Mouse (Mus musculus) neutrophil, adult 5-6 weeks (primary cell): ENCODE measurements around the gene Cep164. TPM values are rescaled to one million over a fixed set of nuclear protein-coding genes. Genes with fewer than 3 reads are reported as not detected.
"Not testable (repeated sequence)": the region's sequence is repeated elsewhere in the genome, so short reads cannot be mapped to it uniquely, and the experiment has no call there.

ENCODE experiments used
- ATAC-seq: fragments of 151-379, 151-347 bp; 2 replicates; pipeline ENCODE4 v1.8.0; 2017; ENCODE audit warnings: mild to moderate bottlenecking, moderate TSS enrichment; ENCODE audit not compliant: insufficient number of reproducible peaks, poor library complexity, low FRiP score, severe bottlenecking; ENCODE audit errors: extremely low read depth
- total RNA-seq: library from RNA; stranded (forward); fragments of 200-1000 nt; gene quantifications from 2 replicates; pipeline ENCODE4 v1.2.3, GENCODE M21; 2017

The Cep164 gene
- total RNA-seq, 1 experiment from 2014 or later: 20.1 TPM

- no peak for ATAC-seq
Observed at GRCm38 (mm10) chr9:45795722-45796121, 32.8 kb downstream of the Cep164 start.

GRCm38 (mm10) chr9:45793697-45794096 lies 34.8 kb downstream of the Cep164 start:
- ATAC-seq: no peak

- no peak for ATAC-seq
Observed at GRCm38 (mm10) chr9:45792235-45792634, 36.3 kb downstream of the Cep164 start.

- ATAC-seq: no peak
Observed at GRCm38 (mm10) chr9:45791456-45792142, 36.9 kb downstream of the Cep164 start.

GRCm38 (mm10) chr9:45788405-45788804 lies 40.1 kb downstream of the Cep164 start:
- no peak for ATAC-seq

GRCm38 (mm10) chr9:45787547-45787946 lies 40.9 kb downstream of the Cep164 start:
- ATAC-seq: no peak

GRCm38 (mm10) chr9:45787071-45787470 lies 41.4 kb downstream of the Cep164 start:
- no peak for ATAC-seq

GRCm38 (mm10) chr9:45783249-45784069 lies 45.0 kb downstream of the Cep164 start:
- no peak for ATAC-seq

- ATAC-seq: no peak
Observed at GRCm38 (mm10) chr9:45779201-45779600, 49.3 kb downstream of the Cep164 start.

GRCm38 (mm10) chr9:45776176-45776575 lies 52.3 kb downstream of the Cep164 start:
- ATAC-seq: not testable (repeated sequence)

- no peak for ATAC-seq
Observed at GRCm38 (mm10) chr9:45774088-45774487, 54.4 kb downstream of the Cep164 start.

- ATAC-seq: no peak
Observed at GRCm38 (mm10) chr9:45769596-45769995, 58.9 kb downstream of the Cep164 start.

GRCm38 (mm10) chr9:45768421-45768820 lies 60.1 kb downstream of the Cep164 start:
- ATAC-seq: no peak

- ATAC-seq: no peak
Observed at GRCm38 (mm10) chr9:45767155-45767554, 61.3 kb downstream of the Cep164 start.

GRCm38 (mm10) chr9:45766195-45766594 lies 62.3 kb downstream of the Cep164 start:
- ATAC-seq: no peak

- ATAC-seq: no peak
Observed at GRCm38 (mm10) chr9:45754452-45755091, 73.9 kb downstream of the Cep164 start.

- ATAC-seq: no peak
Observed at GRCm38 (mm10) chr9:45749917-45750316, 78.6 kb downstream of the Cep164 start.

- ATAC-seq: no peak
Observed at GRCm38 (mm10) chr9:45745451-45745850, 83.0 kb downstream of the Cep164 start.

GRCm38 (mm10) chr9:45740584-45740980 lies 87.9 kb downstream of the Cep164 start:
- no peak for ATAC-seq
